Mouse (Mus musculus) liver, postnatal 0 days (tissue): ENCODE data around the gene Aqp7. TPM values are rescaled to one million over a fixed set of nuclear protein-coding genes. Genes with fewer than 3 reads are reported as not detected.

Experiments used
- ATAC-seq: fragments of 200-750 bp; cut with Nextera tagmentation; 2 replicates; pipeline ENCODE4 v1.8.0; 2017; ENCODE audit warnings: mild to moderate bottlenecking, moderate library complexity
- DNase-seq: peaks from one replicate; pipeline ENCODE4 v3.0.0-alpha.2; 2016
- H3K27ac ChIP-seq: fragments of 300-500 bp; sonication (generic); 2 replicates; pipeline ENCODE4 v1.5.1; 2014; ENCODE audit warnings: antibody characterized with exemption, moderate library complexity, mild to moderate bottlenecking, low read depth
- H3K27me3 ChIP-seq: fragments of 300-500 bp; sonication (generic); 2 replicates; pipeline ENCODE4 v1.6.1; 2014; ENCODE audit warnings: low read length, control low read depth, mixed read lengths; ENCODE audit not compliant: insufficient read depth
- H3K36me3 ChIP-seq: fragments of 300-500 bp; sonication (generic); replicated peaks from 2 replicates; pipeline ENCODE4 v1.6.1; 2014; ENCODE audit warnings: mild to moderate bottlenecking, control low read depth, low read length, moderate library complexity, mixed read lengths; ENCODE audit not compliant: insufficient read depth
- H3K4me1 ChIP-seq: fragments of 300-500 bp; sonication (generic); 2 replicates; pipeline ENCODE4 v1.6.1; 2014; ENCODE audit warnings: antibody characterized with exemption, mild to moderate bottlenecking, control low read depth; ENCODE audit not compliant: insufficient read depth
- H3K4me2 ChIP-seq: fragments of 300-500 bp; sonication (generic); 2 replicates; pipeline ENCODE4 v1.6.1; 2014; ENCODE audit warnings: low read depth, mild to moderate bottlenecking, low read length, moderate library complexity, mixed read lengths
- H3K4me3 ChIP-seq: fragments of 300-500 bp; sonication (generic); 2 replicates; pipeline ENCODE4 v1.5.1; 2014; ENCODE audit warnings: low read depth, low read length
- H3K9ac ChIP-seq: fragments of 300-500 bp; sonication (generic); replicated peaks from 2 replicates; pipeline ENCODE4 v1.6.1; 2014; ENCODE audit warnings: mild to moderate bottlenecking, moderate library complexity
- H3K9me3 ChIP-seq: fragments of 300-500 bp; sonication (generic); 2 replicates; pipeline ENCODE4 v1.6.1; 2016; ENCODE audit warnings: mild to moderate bottlenecking, control low read depth, low read length, mixed read lengths
- CTCF ChIP-seq: sonication (generic); IDR thresholded peaks from 2 replicates; pipeline ENCODE4 v1.5.1; 2016; ENCODE audit warnings: antibody characterized with exemption, low read depth
- EP300 ChIP-seq: IDR thresholded peaks from 2 replicates; pipeline ENCODE4 v1.6.1; 2016; ENCODE audit warnings: antibody characterized with exemption, low read depth, mild to moderate bottlenecking
- WGBS: fragments of 180-500 bp; shearing (Covaris S2); extraction: QIAGEN DNeasy Blood & Tissue Kit; methylation state at CpG from one replicate; pipeline ENCODE4 v1.1.7; 2014; ENCODE audit not compliant: insufficient replicate concordance; 5-methylcytosine and 5-hydroxymethylcytosine counted together
- polyA plus RNA-seq: library from polyadenylated mRNA; unstranded; fragments of >200 nt; fragmentation: Nextera tagmentation; extraction: Ambion mirVana; gene quantifications from 2 replicates; pipeline ENCODE4 v1.2.1, GENCODE M21; 2015

Aqp7 gene
- polyA plus RNA-seq, 1 experiment from 2014 or later, result 2.1 TPM

GRCm38 (mm10) chr4:41081733-41082132, 33.8 kb upstream of the Aqp7 start:
- WGBS, result 54% methylated on average over 5 of the region's 5 CpGs
- Histone ChIP-seq H3K9ac (no peak overlapping the region), H3K4me2 (no peak overlapping the region), H3K4me3 (no peak overlapping the region), H3K4me1 (peaks cover 10% of the 10 kb centered on the region), H3K36me3 (no peaks in the 10 kb centered on the region), H3K27ac (no peak overlapping the region), H3K9me3 (no peaks in the 10 kb centered on the region), H3K27me3 (no peaks in the 10 kb centered on the region)
- no peak for DNase-seq
- TF ChIP-seq CTCF (no peak), EP300 (no peak)
- ATAC-seq, result peak; percentile 68

DNA sequence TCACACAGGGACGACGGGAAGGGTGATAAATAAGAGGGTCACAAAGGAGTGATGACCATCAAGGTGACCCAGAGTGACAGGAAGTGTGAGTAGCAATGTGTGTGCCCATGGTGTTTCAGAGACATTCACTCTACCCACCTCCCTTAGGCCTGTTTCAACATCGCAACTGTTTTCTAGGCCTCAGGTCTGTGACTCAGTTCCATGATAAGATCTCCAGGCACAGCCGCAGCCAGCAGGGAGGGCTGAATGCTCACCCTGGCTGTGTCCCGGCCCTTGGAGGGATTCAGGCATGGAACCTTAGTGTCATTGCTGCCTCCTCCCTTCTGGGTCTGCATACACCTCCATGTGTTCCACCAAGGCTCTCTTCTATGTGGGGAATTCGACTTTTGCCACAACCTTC, 30.8 kb upstream of the Aqp7 start:
- no peaks in the 10 kb centered on the region for H3K36me3 ChIP-seq
- H3K27me3 ChIP-seq, result no peaks in the 10 kb centered on the region
- 0 out of 2 replicates have a peak, but pooled peaks cover 3% of the 10 kb centered on the region for H3K4me1 ChIP-seq
- TF ChIP-seq EP300 (no peak), CTCF (no peak)
- H3K27ac ChIP-seq, result no peak overlapping the region
- H3K9ac ChIP-seq, result no peak overlapping the region
- DNase-seq, result no peak
- H3K4me3 ChIP-seq, result no peak overlapping the region
- H3K4me2 ChIP-seq, result no peak overlapping the region
- H3K9me3 ChIP-seq, result no peaks in the 10 kb centered on the region
- ATAC-seq, result no peak
- WGBS, result 48% methylated on average over 6 of the region's 6 CpGs

DNA sequence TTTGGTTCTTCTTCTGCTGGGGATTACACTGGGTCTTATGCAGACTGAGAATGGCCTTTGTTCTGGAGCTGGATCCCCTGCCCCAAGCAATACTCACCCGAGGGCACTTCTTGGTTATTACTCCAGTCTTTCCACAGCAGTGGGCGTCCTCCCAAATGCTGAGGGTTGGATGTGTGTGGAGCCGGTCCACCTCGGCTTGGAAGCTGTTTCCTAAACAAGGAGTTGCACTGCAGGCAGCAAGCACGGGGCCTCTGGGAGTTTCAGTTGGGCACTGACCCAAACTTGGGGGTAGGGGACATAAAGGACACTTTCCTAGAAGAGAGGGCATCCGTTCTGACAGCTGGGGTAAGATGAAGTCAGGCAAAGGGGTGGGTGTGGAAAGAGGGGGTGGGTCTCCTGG, 26.5 kb upstream of the Aqp7 start:
- ATAC-seq, result no peak
- no peaks in the 10 kb centered on the region for H3K9me3 ChIP-seq
- 74% methylated on average over 6 of the region's 6 CpGs for WGBS
- TF ChIP-seq EP300 (no peak), CTCF (no peak)
- H3K27ac ChIP-seq, result no peak overlapping the region
- no peaks in the 10 kb centered on the region for H3K36me3 ChIP-seq
- no peak overlapping the region for H3K9ac ChIP-seq
- no peak overlapping the region for H3K4me3 ChIP-seq
- no peaks in the 10 kb centered on the region for H3K4me1 ChIP-seq
- no peak for DNase-seq
- 0 out of 2 replicates have a peak, but pooled peaks cover 3% of the 10 kb centered on the region for H3K27me3 ChIP-seq
- H3K4me2 ChIP-seq, result no peak overlapping the region

DNA sequence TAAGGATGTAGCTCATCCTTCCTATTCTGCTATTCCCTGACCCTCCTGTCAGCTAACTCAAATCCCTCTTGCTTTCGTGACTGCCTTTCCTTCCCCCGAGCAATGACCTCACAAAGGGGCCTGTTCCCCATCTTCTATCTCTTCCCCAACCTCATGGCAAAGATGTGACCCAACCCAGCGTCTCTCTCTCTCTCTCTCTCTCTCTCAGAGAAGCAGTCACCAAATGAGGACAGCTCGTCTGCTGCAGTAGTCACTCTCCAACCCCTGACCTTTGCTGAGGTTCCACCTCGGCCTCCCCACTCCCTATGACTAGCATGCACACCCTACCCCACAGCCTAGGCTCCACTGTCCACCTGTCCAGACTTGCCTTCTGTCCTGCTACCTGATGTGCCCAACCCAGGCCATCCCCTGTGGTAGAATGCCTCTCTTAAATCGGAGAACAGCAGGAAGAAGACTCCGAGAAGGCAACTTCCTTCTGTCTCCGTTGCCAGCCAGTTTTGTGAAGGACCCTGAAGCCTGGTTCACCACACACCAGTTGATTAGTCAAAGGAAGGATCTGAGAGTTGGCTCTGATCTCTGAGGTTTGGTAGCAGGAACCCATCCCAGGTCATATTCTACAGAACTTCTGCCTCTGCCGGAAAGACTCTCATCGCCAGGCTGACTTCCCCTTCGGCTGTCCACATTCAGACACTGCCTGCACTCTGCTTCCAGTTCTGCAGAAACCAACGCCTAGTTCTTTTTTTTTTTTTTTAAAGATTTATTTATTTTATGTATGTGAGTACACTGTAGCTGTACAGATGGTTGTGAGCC, 25.3 kb upstream of the Aqp7 start:
- Histone ChIP-seq H3K4me1 (no peaks in the 10 kb centered on the region), H3K27ac (no peak overlapping the region), H3K36me3 (no peaks in the 10 kb centered on the region), H3K4me3 (no peak overlapping the region), H3K4me2 (no peak overlapping the region), H3K9ac (no peak overlapping the region), H3K27me3 (0 out of 2 replicates have a peak, but pooled peaks cover 3% of the 10 kb centered on the region), H3K9me3 (no peaks in the 10 kb centered on the region)
- TF ChIP-seq CTCF (no peak), EP300 (no peak)
- DNase-seq (no peak), ATAC-seq (no peak)
- 42% methylated on average over 12 of the region's 12 CpGs for WGBS

GRCm38 (mm10) chr4:41071500-41072429, 23.8 kb upstream of the Aqp7 start:
- Histone ChIP-seq H3K4me1 (no peaks in the 10 kb centered on the region), H3K4me2 (no peak overlapping the region), H3K27ac (no peak overlapping the region), H3K9me3 (no peaks in the 10 kb centered on the region), H3K27me3 (0 out of 2 replicates have a peak, but pooled peaks cover 3% of the 10 kb centered on the region), H3K9ac (0 out of 2 replicates have a peak overlapping the region, but pooled peaks have one; percentile 1), H3K36me3 (no peaks in the 10 kb centered on the region), H3K4me3 (no peak overlapping the region)
- 76% methylated on average over 14 of the region's 14 CpGs for WGBS
- no peak for ATAC-seq
- TF ChIP-seq CTCF, result no peak
- no peak for TF ChIP-seq EP300
- DNase-seq, result no peak

DNA sequence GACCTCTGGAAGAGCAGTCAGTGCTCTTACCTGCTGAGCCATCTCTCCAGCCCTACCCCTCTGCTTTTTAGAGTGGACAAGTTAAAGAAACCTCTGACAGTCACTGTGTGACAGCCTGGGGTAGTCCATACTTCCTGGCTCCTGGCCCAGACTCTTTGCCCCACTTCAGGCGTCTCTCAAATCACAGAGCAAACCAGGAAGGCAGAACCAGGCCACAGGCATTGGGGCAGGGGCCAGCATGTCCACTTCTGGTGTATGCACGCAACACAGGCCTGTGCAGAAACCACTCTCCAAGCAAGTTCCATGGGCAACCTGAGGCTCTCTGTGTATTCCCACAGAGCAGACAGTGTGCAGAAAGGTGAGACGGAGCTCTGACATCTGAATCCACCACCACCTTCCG, 17.3 kb upstream of the Aqp7 start:
- DNase-seq (no peak), ATAC-seq (no peak)
- H3K9ac ChIP-seq, result no peak overlapping the region
- H3K4me3 ChIP-seq, result no peak overlapping the region
- H3K4me2 ChIP-seq, result no peak overlapping the region
- no peaks in the 10 kb centered on the region for H3K27me3 ChIP-seq
- no peak overlapping the region for H3K27ac ChIP-seq
- H3K9me3 ChIP-seq, result no peaks in the 10 kb centered on the region
- H3K4me1 ChIP-seq, result peaks cover 3% of the 10 kb centered on the region; the same call in 1 of the 2 replicates
- H3K36me3 ChIP-seq, result no peaks in the 10 kb centered on the region
- 71% methylated on average over 4 of the region's 4 CpGs for WGBS
- no peak for TF ChIP-seq CTCF
- TF ChIP-seq EP300, result no peak
